Mouse (Mus musculus) forebrain, embryonic 11.5 days (tissue): ENCODE data around the gene Trp53inp2. TPM values are rescaled to one million over a fixed set of nuclear protein-coding genes. Genes with fewer than 3 reads are reported as not detected.

ENCODE experiments used
- microRNA counts: library from miRNA; unstranded; fragments of <30 nt; microRNA quantifications from one replicate; lab custom pipeline; 2015
- microRNA-seq: library from miRNA; unstranded; fragments of <30 nt; microRNA quantifications from one replicate; pipeline ENCODE4, GENCODE M21; 2016; ENCODE audit not compliant: insufficient number of aligned reads
- polyA plus RNA-seq: library from polyadenylated mRNA; unstranded; fragments of >200 nt; fragmentation: Nextera tagmentation; extraction: Ambion mirVana; gene quantifications from 2 replicates; pipeline ENCODE4 v1.2.1, GENCODE M21; 2014

Gene Trp53inp2
- polyA plus RNA-seq, 1 experiment from 2014 or later, result 60.3 TPM

MicroRNA genes within 50 kb of the gene (microRNA counts, 519-probe panel; counts per million panel counts)
- microRNA mmu-miR-695 (lab: Ali Mortazavi, UCI), result 31.2 counts per million

Small RNAs within 50 kb of the gene (microRNA-seq; reads per million reads assigned to microRNA genes)
- not detected for gene Mir695

Other genes starting within 250 kb of the Trp53inp2 start
- gene Itch, start 247.6 kb upstream of the Trp53inp2 start, polyA plus RNA-seq, result 61.2 and 70.0 TPM in 2 replicates
- 460 and 463 TPM in 2 replicates for gene Dynlrb1, start 144.5 kb upstream of the Trp53inp2 start, polyA plus RNA-seq
- gene Map1lc3a, start 104.8 kb upstream of the Trp53inp2 start, polyA plus RNA-seq, result 129 and 148 TPM in 2 replicates
- 55.9 and 56.3 TPM in 2 replicates for gene Pigu, start 23.6 kb upstream of the Trp53inp2 start, polyA plus RNA-seq
- 34.3 and 35.6 TPM in 2 replicates for gene Ncoa6, start 92.8 kb downstream of the Trp53inp2 start, polyA plus RNA-seq
- 20.6 and 22.9 TPM in 2 replicates for gene Acss2, start 136.9 kb downstream of the Trp53inp2 start, polyA plus RNA-seq
- gene Ggt7, start 137.2 kb downstream of the Trp53inp2 start, polyA plus RNA-seq, result 10.6 and 11.3 TPM in 2 replicates
- gene Gss, start 211.8 kb downstream of the Trp53inp2 start, polyA plus RNA-seq, result 18.1 and 22.3 TPM in 2 replicates
- gene Myh7b, start 230.2 kb downstream of the Trp53inp2 start, polyA plus RNA-seq, result 0.27 and 0.31 TPM in 2 replicates